Mouse (Mus musculus): ENCODE data around the gene Acp1. TPM values are rescaled to one million over a fixed set of nuclear protein-coding genes. Genes with fewer than 3 reads are reported as not detected.

The Acp1 gene
- polyA plus RNA-seq, 1 experiment from 2014 or later = 287 TPM

- no peaks in the 10 kb centered on the region for H3K9me3 ChIP-seq (replicated peaks)
- peak overlapping the region; percentile 81 for H3K4me3 ChIP-seq (replicated peaks)
- H3K9ac ChIP-seq = peak overlapping the region; percentile 97
- H3K4me2 ChIP-seq = peak overlapping the region; percentile 83
- ATAC-seq (ENCODE audit: insufficient read depth) = peak; percentile 80
- H3K4me1 ChIP-seq (replicated peaks) = peaks cover 62% of the 10 kb centered on the region
- H3K36me3 ChIP-seq (replicated peaks) = peaks cover 35% of the 10 kb centered on the region
- H3K27ac ChIP-seq (replicated peaks) = peak overlapping the region; percentile 98
- H3K27me3 ChIP-seq = no peaks in the 10 kb centered on the region
- 23% methylated on average over 1 of the region's 1 CpGs for WGBS (ENCODE audit: insufficient replicate concordance)
These were observed 2.7 kb downstream of the Acp1 start for GRCm38 (mm10) chr12:30908658-30909057.

GRCm38 (mm10) chr12:30897039-30897438 lies 14.3 kb downstream of the Acp1 start:
- 26% methylated on average over 4 of the region's 4 CpGs for WGBS (ENCODE audit: insufficient replicate concordance)
- no peaks in the 10 kb centered on the region for H3K27me3 ChIP-seq
- no peak overlapping the region for H3K9ac ChIP-seq
- peak overlapping the region; percentile 78 for H3K27ac ChIP-seq (replicated peaks)
- peak; percentile 95 for ATAC-seq (ENCODE audit: insufficient read depth)
- peaks cover 46% of the 10 kb centered on the region for H3K4me1 ChIP-seq (replicated peaks)
- H3K36me3 ChIP-seq (replicated peaks) = peaks cover 78% of the 10 kb centered on the region
- H3K4me3 ChIP-seq (replicated peaks) = no peak overlapping the region
- H3K9me3 ChIP-seq (replicated peaks) = no peaks in the 10 kb centered on the region
- H3K4me2 ChIP-seq = peak overlapping the region; percentile 21; the same call in 1 of the 2 replicates

GRCm38 (mm10) chr12:30891438-30891837 lies 20.0 kb downstream of the Acp1 start:
- no peak overlapping the region for H3K27ac ChIP-seq (replicated peaks)
- H3K4me2 ChIP-seq = no peak overlapping the region
- H3K9me3 ChIP-seq (replicated peaks) = no peaks in the 10 kb centered on the region
- H3K4me1 ChIP-seq (replicated peaks) = peaks cover 26% of the 10 kb centered on the region
- no peak overlapping the region for H3K9ac ChIP-seq
- peaks cover 40% of the 10 kb centered on the region for H3K36me3 ChIP-seq (replicated peaks)
- WGBS (ENCODE audit: insufficient replicate concordance) = 83% methylated on average over 7 of the region's 7 CpGs
- H3K4me3 ChIP-seq (replicated peaks) = no peak overlapping the region
- no peak for ATAC-seq (ENCODE audit: insufficient read depth)
- H3K27me3 ChIP-seq = peaks cover 12% of the 10 kb centered on the region

GRCm38 (mm10) chr12:30890067-30890466 lies 21.3 kb downstream of the Acp1 start:
- Histone ChIP-seq H3K4me1 (replicated peaks) (peaks cover 24% of the 10 kb centered on the region), H3K9me3 (replicated peaks) (no peaks in the 10 kb centered on the region), H3K4me2 (no peak overlapping the region), H3K27ac (replicated peaks) (no peak overlapping the region), H3K4me3 (replicated peaks) (no peak overlapping the region), H3K36me3 (replicated peaks) (peaks cover 29% of the 10 kb centered on the region), H3K27me3 (peaks cover 26% of the 10 kb centered on the region), H3K9ac (no peak overlapping the region)
- peak; percentile 45; the same call in 1 of the 2 replicates for ATAC-seq (ENCODE audit: insufficient read depth)
- 29% methylated on average over 5 of the region's 5 CpGs for WGBS (ENCODE audit: insufficient replicate concordance)

GRCm38 (mm10) chr12:30888003-30888402 lies 23.4 kb downstream of the Acp1 start:
- ATAC-seq (ENCODE audit: insufficient read depth) = peak; percentile 80
- Histone ChIP-seq H3K36me3 (replicated peaks) (peaks cover 13% of the 10 kb centered on the region), H3K4me3 (replicated peaks) (no peak overlapping the region), H3K27me3 (peaks cover 46% of the 10 kb centered on the region), H3K27ac (replicated peaks) (0 out of 2 replicates have a peak overlapping the region, but pooled peaks have one; percentile 7), H3K9ac (no peak overlapping the region), H3K4me2 (peak overlapping the region; percentile 14; the same call in 1 of the 2 replicates), H3K9me3 (replicated peaks) (no peaks in the 10 kb centered on the region), H3K4me1 (replicated peaks) (peaks cover 31% of the 10 kb centered on the region)
- WGBS (ENCODE audit: insufficient replicate concordance) = 46% methylated on average over 4 of the region's 4 CpGs

- Histone ChIP-seq H3K4me2 (no peak overlapping the region), H3K4me3 (replicated peaks) (no peak overlapping the region), H3K9me3 (replicated peaks) (no peaks in the 10 kb centered on the region), H3K27ac (replicated peaks) (no peak overlapping the region), H3K36me3 (replicated peaks) (no peaks in the 10 kb centered on the region), H3K4me1 (replicated peaks) (peaks cover 31% of the 10 kb centered on the region), H3K9ac (no peak overlapping the region), H3K27me3 (peaks cover 62% of the 10 kb centered on the region)
- no peak for ATAC-seq (ENCODE audit: insufficient read depth)
- WGBS (ENCODE audit: insufficient replicate concordance) = 69% methylated on average over 6 of the region's 6 CpGs
These were observed 25.5 kb downstream of the Acp1 start for GRCm38 (mm10) chr12:30885891-30886290.

- H3K9ac ChIP-seq = no peak overlapping the region
These were observed 26.7 kb downstream of the Acp1 start for GRCm38 (mm10) chr12:30884622-30885230.

GRCm38 (mm10) chr12:30883986-30884621 lies 27.3 kb downstream of the Acp1 start, which contains the start of gene Alkal2:
Gene Alkal2, plus strand, starts transcription at chr12:30884322.
- 2% methylated on average over 58 of the region's 58 CpGs for WGBS (ENCODE audit: insufficient replicate concordance)
- H3K27me3 ChIP-seq = peaks cover 80% of the 10 kb centered on the region

More at GRCm38 (mm10) chr12:30884622-30885230, 26.7 kb downstream of the Acp1 start:
- Histone ChIP-seq H3K4me1 (replicated peaks) (peaks cover 24% of the 10 kb centered on the region), H3K36me3 (replicated peaks) (no peaks in the 10 kb centered on the region), H3K27ac (replicated peaks) (no peak overlapping the region), H3K27me3 (peaks cover 74% of the 10 kb centered on the region), H3K4me3 (replicated peaks) (peak overlapping the region; percentile 26; the same call in 1 of the 2 replicates), H3K4me2 (peak overlapping the region; percentile 51), H3K9me3 (replicated peaks) (no peaks in the 10 kb centered on the region)
- no peak for ATAC-seq (ENCODE audit: insufficient read depth)
- WGBS (ENCODE audit: insufficient replicate concordance) = 9% methylated on average over 39 of the region's 39 CpGs

GRCm38 (mm10) chr12:30883592-30883985 lies 27.8 kb downstream of the Acp1 start:
- Histone ChIP-seq H3K4me1 (replicated peaks) (peaks cover 22% of the 10 kb centered on the region), H3K9me3 (replicated peaks) (no peaks in the 10 kb centered on the region), H3K36me3 (replicated peaks) (no peaks in the 10 kb centered on the region), H3K9ac (no peak overlapping the region), H3K27me3 (peaks cover 83% of the 10 kb centered on the region), H3K4me2 (no peak overlapping the region), H3K27ac (replicated peaks) (no peak overlapping the region), H3K4me3 (replicated peaks) (peak overlapping the region; percentile 26; the same call in 1 of the 2 replicates)
- WGBS (ENCODE audit: insufficient replicate concordance) = 19% methylated on average over 4 of the region's 4 CpGs
- ATAC-seq (ENCODE audit: insufficient read depth) = no peak

More at GRCm38 (mm10) chr12:30883986-30884621, 27.3 kb downstream of the Acp1 start, which contains the start of gene Alkal2:
- no peak within 1 kb of the TSS for H3K9ac ChIP-seq
- H3K9me3 ChIP-seq (replicated peaks) = no peaks in the 10 kb centered on the region
- ATAC-seq (ENCODE audit: insufficient read depth) = 0 out of 2 replicates have a peak, but pooled peaks have one; percentile 8
- peak within 1 kb of the TSS; percentile 26 for H3K4me3 ChIP-seq (replicated peaks)
- no peaks in the 10 kb centered on the region for H3K36me3 ChIP-seq (replicated peaks)
- H3K4me1 ChIP-seq (replicated peaks) = peaks cover 24% of the 10 kb centered on the region
- H3K27ac ChIP-seq (replicated peaks) = no peak within 1 kb of the TSS
- H3K4me2 ChIP-seq = peak within 1 kb of the TSS; percentile 51

- no peak for ATAC-seq (ENCODE audit: insufficient read depth)
- no peaks in the 10 kb centered on the region for H3K9me3 ChIP-seq (replicated peaks)
- H3K27ac ChIP-seq (replicated peaks) = no peak overlapping the region
- H3K9ac ChIP-seq = no peak overlapping the region
- H3K27me3 ChIP-seq = peaks cover 60% of the 10 kb centered on the region
- 61% methylated on average over 6 of the region's 6 CpGs for WGBS (ENCODE audit: insufficient replicate concordance)
- H3K4me2 ChIP-seq = no peak overlapping the region
- peaks cover 5% of the 10 kb centered on the region; the same call in 1 of the 2 replicates for H3K4me1 ChIP-seq (replicated peaks)
- H3K4me3 ChIP-seq (replicated peaks) = no peak overlapping the region
- no peaks in the 10 kb centered on the region for H3K36me3 ChIP-seq (replicated peaks)
These were observed 31.9 kb downstream of the Acp1 start for GRCm38 (mm10) chr12:30879447-30879846.

GRCm38 (mm10) chr12:30865781-30866180 lies 45.6 kb downstream of the Acp1 start:
- no peaks in the 10 kb centered on the region for H3K4me1 ChIP-seq (replicated peaks)
- H3K36me3 ChIP-seq (replicated peaks) = no peaks in the 10 kb centered on the region
- no peak overlapping the region for H3K27ac ChIP-seq (replicated peaks)
- no peak overlapping the region for H3K4me3 ChIP-seq (replicated peaks)
- 54% methylated on average over 4 of the region's 4 CpGs for WGBS (ENCODE audit: insufficient replicate concordance)
- no peak for ATAC-seq (ENCODE audit: insufficient read depth)
- H3K9me3 ChIP-seq (replicated peaks) = no peaks in the 10 kb centered on the region
- no peaks in the 10 kb centered on the region for H3K27me3 ChIP-seq
- no peak overlapping the region for H3K9ac ChIP-seq
- no peak overlapping the region for H3K4me2 ChIP-seq

All from liver, embryonic 15.5 days (tissue).